Mouse (Mus musculus): ENCODE results near the gene Susd6.
"Not testable (repeated sequence)": the region's sequence is repeated elsewhere in the genome, so short reads cannot be mapped to it uniquely, and the experiment has no call there.

Gene Susd6

DNA sequence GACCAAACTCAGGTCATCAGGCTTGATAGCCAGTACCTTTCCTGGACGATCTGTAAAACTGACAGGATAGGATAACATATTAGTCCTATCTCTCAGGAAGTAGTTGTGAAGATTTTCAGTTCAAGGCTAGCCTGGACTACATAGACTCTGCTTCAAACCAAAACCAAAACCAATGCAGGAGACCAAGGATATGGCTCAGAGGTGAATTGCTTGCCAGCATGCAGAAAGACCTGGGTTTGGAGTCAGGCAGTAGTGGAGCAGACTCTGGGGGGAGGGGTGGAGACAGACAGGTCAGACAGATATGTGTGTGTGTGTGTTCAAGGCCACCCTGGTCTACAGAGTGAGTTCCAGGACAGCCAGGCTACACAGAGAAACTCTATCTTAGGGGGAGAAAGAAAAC is 3.7 kb upstream of the Susd6 start:
- DNase-seq = peak; percentile 37

- peak; percentile 25 for DNase-seq
Observed at GRCm38 (mm10) chr12:80787604-80788003, 2.7 kb upstream of the Susd6 start.

GRCm38 (mm10) chr12:80788188-80788587 is 2.1 kb upstream of the Susd6 start:
- no peak for DNase-seq

DNA sequence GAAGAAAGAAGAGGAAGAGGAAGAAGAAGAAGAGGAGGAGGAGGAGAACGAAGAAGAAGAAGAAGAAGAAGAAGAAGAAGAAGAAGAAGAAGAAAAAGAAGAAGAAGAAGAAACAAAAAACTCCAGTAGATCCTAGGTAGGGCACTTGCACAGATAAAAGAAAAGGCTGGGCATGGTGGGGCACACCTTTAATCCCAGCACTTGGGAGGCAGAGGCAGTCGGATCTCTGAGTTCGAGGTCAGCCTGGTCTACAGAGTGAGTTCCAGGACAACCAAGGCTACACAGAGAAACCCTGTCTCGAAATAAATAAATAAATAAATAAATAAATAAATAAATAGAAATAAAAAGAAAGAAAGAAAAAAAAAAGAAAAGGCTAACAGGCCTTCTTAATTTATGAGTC is 1.0 kb upstream of the Susd6 start:
- DNase-seq = not testable (repeated sequence)

GRCm38 (mm10) chr12:80790700-80791570 is 625 bp downstream of the Susd6 start:
- peak; percentile 70 for DNase-seq

DNA sequence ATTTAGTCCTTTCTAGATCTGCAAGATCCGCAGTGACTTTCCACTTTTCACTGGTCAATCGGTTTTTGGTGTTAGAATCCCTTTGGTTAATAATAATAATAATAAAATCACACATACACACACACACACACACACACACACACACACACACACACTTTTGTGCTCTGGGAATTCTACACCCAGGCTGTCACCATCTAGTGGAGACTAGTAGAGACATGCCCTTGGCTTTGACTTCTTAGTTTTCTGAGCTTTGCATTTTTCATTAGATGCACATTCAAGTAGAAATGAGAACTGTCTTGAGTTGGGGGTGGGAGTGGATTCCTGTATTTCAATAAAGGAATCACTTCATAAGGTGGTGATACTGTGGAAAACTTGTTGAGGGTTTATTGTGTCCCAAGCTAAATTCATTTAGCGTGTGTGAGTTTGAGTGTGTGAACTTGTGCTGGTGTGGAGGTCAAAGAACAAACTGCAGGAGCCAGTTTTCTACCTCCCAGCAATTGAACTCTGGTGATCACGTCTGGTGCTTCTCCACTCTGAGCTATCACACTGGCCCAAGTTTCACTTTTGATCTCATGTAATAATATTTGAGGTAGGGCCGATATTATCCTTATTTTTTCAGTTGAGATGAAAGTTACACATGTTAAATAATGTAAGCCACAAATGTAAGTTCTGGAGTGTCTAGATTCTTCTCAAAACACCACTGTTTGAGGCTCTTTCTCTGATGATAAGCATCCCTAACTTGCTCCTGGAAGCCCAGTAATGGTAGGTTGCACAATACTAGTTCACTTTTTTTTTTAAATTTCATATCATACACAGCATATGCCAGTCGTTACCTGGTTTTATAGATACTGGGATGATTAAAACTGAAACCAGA is 1.5 kb downstream of the Susd6 start:
- no peak for DNase-seq

GRCm38 (mm10) chr12:80792867-80793266 is 2.6 kb downstream of the Susd6 start:
- DNase-seq = no peak

DNA sequence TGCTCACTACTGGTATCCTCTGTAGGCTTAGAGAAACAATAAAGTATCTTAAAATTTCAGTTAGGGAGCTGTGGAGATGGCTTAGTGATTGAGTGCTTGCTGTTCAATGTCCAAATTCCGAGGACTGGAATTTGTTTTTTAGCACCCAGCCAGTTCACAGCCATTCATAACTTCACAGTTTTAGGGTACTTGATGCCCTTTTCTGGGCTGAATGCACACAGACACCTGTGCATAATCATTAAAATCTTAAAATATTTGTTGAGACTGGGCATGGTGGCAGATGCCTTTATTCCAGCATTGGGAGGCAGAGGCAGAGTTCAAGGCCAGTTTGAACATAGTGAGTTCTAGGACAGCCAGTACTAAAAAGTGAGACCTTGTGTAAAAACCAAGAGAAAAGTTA is 3.2 kb downstream of the Susd6 start:
- no peak for DNase-seq

DNA sequence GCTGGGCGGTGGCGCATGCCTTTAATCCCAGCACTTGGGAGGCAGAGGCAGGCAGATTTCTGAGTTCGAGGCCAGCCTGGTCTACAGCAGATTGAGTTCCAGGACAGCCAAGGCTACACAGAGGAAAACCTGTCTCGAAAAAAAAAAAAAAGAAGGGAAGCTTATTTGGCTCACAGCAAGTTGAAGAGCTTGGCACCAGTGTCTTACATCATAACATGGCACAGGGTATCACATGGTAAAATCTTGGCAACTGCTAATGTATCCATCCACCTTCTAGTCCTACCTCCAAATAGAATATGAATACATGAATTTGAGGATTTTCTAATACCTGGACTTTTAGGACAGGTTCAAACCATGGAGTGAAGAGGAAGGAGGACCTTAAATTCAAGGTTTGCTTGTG is 4.2 kb downstream of the Susd6 start:
- no peak for DNase-seq

DNA sequence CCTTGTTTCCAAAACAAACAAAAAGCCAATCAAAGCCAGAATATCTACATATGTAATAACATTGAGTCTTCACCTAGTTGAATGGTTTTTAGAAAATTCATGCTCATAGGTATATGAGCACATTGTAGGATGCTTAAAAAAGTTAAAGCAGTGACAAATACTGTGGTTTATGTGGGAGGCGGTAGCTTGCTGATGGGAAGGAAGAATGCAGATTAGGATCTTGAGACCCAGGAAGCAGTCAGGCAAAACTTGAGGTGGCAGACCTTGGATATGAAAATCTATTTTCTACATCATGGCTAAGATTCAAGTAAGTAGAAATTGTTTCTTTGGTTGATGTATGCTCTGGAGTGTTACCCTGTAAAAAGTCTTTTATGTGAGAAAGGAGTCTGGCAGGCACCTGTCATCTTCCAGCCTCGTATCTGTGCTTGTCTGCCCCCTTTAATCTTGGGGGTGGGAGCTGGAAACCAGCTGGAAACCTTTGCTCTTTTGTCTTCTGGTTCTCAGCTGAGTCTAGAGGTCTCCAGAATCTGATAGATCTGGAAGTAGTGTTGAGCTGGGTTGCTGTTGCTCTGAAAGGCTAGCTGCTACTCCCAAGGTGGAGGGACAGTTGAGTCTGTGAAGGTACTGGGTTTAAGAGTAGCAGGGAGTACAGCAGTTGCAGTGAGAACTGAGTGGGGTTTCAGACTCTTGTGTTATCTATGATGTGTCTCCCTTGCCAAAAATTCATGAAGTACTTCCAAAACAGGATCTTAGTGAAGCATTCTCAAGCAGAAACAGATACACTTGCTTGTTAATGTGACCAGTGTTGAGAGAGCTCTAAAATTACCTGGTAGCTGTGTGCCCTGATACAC is 4.8 kb downstream of the Susd6 start:
- no peak for DNase-seq

DNA sequence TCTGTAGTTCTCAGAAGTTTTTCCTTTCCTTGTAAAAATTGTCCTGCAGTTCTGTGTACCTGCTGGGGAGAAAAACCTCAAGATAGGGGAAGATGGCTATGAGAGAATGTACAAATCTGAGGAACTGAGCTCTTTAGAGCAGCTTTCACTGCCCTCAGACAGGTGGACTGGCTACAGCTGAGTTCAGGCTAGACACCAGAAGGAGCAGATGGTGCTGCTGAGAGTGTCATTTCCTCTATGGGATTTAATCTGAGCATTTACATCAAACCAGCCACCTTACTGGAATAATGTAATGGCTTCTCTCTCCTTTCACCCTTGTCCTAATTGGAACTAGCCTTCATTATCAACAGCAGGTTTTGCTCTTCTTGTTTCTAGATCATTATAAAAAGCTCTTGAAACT is 8.0 kb downstream of the Susd6 start:
- no peak for DNase-seq

- DNase-seq = no peak
Observed at GRCm38 (mm10) chr12:80800156-80800555, 9.8 kb downstream of the Susd6 start.

- no peak for DNase-seq
Observed at GRCm38 (mm10) chr12:80801443-80801842, 11.1 kb downstream of the Susd6 start.

- DNase-seq = no peak
Observed at GRCm38 (mm10) chr12:80803924-80804323, 13.6 kb downstream of the Susd6 start.

DNA sequence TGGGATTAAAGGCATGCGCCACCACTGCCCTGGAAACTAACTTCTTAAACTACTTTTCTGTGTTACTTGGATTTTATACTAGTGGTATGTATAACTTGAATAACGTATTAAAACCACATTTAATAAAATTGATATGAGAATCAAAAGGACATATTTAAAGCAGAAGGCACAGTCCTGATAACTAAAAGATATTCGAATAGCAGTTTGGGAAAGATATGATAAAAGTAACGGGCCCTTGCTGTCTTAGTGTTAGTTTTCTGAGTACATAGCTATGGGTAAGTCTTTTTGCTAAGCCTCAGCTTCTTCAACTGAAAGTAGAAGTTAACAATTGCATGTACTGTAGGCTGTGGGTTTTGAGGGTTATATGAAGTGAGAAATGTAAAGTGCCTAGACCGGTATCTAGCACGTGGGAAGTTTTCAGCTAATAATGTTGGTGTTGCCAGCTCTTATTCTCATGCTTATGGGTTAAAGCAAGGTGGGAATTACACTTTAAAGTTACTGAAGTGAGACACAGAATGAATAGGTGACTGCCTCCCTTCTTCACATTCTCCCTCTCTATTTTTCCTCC is 14.6 kb downstream of the Susd6 start:
- no peak for DNase-seq

GRCm38 (mm10) chr12:80807451-80808085 is 17.3 kb downstream of the Susd6 start:
- no peak for DNase-seq

GRCm38 (mm10) chr12:80810005-80810404 is 19.7 kb downstream of the Susd6 start:
- DNase-seq = no peak

GRCm38 (mm10) chr12:80811646-80812509 is 21.6 kb downstream of the Susd6 start:
- peak; percentile 29 for DNase-seq

DNA sequence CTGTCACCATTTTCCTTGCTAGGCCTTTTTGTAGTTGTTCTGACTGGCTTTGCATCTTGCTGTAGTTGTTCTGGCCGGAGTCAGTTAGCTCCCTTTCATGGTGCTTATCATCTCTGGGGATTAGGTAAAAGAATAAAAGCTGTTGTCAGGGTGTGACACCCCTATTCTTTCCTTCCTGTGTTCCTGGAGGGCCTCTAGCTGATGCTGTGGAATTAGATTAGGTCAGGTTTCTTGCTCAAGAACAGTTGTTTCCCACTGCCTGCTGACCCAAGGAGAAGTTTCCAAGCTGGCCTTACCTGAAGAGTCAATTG is 22.2 kb downstream of the Susd6 start:
- DNase-seq = no peak

GRCm38 (mm10) chr12:80813456-80813855 is 23.1 kb downstream of the Susd6 start:
- DNase-seq = no peak

DNA sequence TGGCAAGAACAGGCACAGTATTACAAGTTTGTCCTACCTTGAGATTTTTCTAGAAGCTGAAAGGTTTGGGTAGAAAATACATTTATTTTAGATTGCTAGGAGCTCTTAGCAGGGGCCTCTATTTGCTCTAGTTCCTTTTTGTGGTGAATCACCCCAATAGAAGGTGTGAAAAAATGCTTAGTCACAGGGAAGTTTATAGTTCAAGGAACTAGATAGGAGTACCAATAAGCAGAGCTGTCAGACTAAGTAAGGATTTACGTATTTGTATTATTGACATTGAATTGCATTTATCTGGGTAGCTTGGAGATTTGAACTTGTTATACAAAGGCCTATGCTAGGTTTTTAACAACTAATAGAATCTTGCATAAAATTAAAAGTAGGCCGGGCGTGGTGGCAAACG is 23.6 kb downstream of the Susd6 start:
- DNase-seq = no peak

Measured in liver (tissue).